Mouse (Mus musculus): ENCODE measurements around the gene Os9.

- TF ChIP-seq CTCF (IDR thresholded peaks at IDR 0.05; ENCODE audit: borderline replicate concordance, insufficient read depth, low read length) (no peak), POLR2A (IDR thresholded peaks at IDR 0.05; ENCODE audit: low read depth, low read length) (no peak)
These were observed 39.8 kb upstream of the Os9 start for GRCm38 (mm10) chr10:127160728-127161127.
